Mouse (Mus musculus) forebrain, embryonic 10.5 days (tissue): ENCODE data around the gene Adarb2. TPM values are rescaled to one million over a fixed set of nuclear protein-coding genes. Genes with fewer than 3 reads are reported as not detected.

ENCODE experiments used
- DNase-seq: peaks from one replicate; pipeline ENCODE4 v3.0.0-alpha.2; 2017; ENCODE audit warnings: low spot score; ENCODE audit errors: extremely low spot score
- H3K27ac ChIP-seq: fragments of 300-500 bp; sonication (generic); 2 replicates; pipeline ENCODE4 v1.5.1; 2016; ENCODE audit warnings: mild to moderate bottlenecking
- H3K27me3 ChIP-seq: fragments of 300-500 bp; sonication (generic); 2 replicates; pipeline ENCODE4 v1.6.1; 2016; ENCODE audit warnings: mild to moderate bottlenecking; ENCODE audit not compliant: poor library complexity, severe bottlenecking
- H3K36me3 ChIP-seq: fragments of 300-500 bp; sonication (generic); replicated peaks from 2 replicates; pipeline ENCODE4 v1.6.1; 2016; ENCODE audit warnings: mild to moderate bottlenecking, moderate library complexity
- H3K4me1 ChIP-seq: fragments of 300-500 bp; sonication (generic); 2 replicates; pipeline ENCODE4 v1.6.1; 2016
- H3K4me3 ChIP-seq: fragments of 300-500 bp; sonication (generic); 2 replicates; pipeline ENCODE4 v1.5.1; 2016; ENCODE audit warnings: mild to moderate bottlenecking, moderate library complexity
- H3K9me3 ChIP-seq: fragments of 300-500 bp; sonication (generic); 2 replicates; pipeline ENCODE4 v1.6.1; 2016; ENCODE audit warnings: mild to moderate bottlenecking, moderate library complexity
- WGBS: fragments of 180-500 bp; shearing (Covaris S2); methylation state at CpG from one replicate; pipeline ENCODE4 v1.1.7; 2016; 5-methylcytosine and 5-hydroxymethylcytosine counted together
- polyA plus RNA-seq: library from polyadenylated mRNA; unstranded; fragments of >200 nt; fragmentation: Nextera tagmentation; extraction: Ambion mirVana; gene quantifications from 2 replicates; pipeline ENCODE4 v1.2.1, GENCODE M21; 2016

Adarb2 gene
- polyA plus RNA-seq, 1 experiment from 2014 or later = 2.3 TPM

DNA sequence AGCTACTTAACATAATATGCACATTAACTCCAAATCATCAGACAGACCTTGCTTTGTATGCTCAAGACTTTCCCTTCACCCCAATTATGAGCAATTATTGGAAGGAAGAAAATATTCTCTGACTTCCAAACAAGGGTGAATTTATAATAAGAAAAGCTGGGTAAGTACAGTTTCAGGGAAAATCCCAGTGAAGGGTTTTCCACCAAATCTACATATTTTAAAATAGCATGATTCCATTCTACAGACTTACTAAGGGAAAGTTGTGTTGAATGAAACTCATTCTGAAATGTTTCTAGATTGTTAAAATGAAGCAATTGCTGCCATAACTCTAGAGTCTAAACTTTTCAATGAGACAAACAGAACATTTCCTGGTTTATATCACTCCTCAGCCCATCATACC is 277.3 kb downstream of the Adarb2 start:
- Histone ChIP-seq H3K4me1 (no peaks in the 10 kb centered on the region), H3K9me3 (no peaks in the 10 kb centered on the region), H3K27ac (no peak overlapping the region), H3K27me3 (no peaks in the 10 kb centered on the region), H3K36me3 (no peaks in the 10 kb centered on the region), H3K4me3 (no peak overlapping the region)
- DNase-seq = no peak

DNA sequence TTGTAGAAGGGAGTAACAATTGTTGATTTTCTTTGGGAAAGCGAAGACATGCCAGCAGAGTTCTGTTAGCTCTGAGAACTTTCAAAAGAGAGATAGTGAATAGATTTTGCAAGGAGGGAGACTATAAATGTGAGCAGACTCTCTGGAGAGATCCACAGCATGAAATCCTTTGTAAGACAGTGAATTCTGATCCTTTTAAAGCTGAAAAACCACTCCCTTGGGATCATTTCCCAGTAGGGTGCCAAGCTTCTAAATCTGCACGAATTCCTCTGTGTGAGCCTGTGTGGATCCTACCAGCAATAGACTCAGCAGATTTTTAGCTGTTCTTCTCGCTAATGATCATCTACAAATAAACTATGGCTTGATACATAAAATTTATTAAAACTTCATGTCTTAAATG is 278.7 kb downstream of the Adarb2 start:
- Histone ChIP-seq H3K9me3 (no peaks in the 10 kb centered on the region), H3K27me3 (no peaks in the 10 kb centered on the region), H3K36me3 (no peaks in the 10 kb centered on the region), H3K27ac (no peak overlapping the region), H3K4me3 (no peak overlapping the region), H3K4me1 (no peaks in the 10 kb centered on the region)
- WGBS = 33% methylated on average over 3 of the region's 3 CpGs
- DNase-seq = no peak

DNA sequence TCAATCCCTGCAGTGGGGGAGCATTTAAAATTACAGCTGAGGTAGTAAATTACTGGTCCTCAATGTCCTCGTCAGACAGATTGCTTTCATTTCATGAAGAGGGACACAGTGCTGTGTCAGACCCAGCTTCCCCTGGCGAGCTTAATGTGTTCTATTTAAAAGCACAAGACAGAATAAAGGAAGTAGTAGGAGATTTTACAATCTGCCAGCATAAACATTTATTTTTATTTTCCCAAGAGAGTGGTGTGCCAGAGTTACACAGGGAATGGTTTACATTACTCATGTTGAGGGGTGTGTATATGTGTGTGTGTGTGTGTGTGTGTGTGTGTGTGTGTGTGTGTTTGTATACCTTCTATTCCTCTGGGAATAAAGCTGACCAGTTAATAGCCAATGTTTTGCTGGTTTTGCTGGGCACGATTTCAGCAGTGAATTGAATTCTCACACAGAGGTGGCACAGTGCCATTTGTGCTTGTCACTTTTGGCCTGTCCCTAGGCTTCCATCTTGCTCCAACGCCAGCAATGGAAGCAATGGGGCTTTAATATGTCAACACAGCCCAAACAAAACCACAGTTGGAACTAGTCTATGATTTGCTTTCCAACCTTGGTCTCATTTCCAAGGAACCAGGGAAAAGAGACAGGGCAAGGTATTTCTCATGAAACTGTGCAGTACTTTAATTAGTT is 282.1 kb downstream of the Adarb2 start:
- H3K27ac ChIP-seq = no peak overlapping the region
- DNase-seq = no peak
- 81% methylated on average over 4 of the region's 4 CpGs for WGBS

DNA sequence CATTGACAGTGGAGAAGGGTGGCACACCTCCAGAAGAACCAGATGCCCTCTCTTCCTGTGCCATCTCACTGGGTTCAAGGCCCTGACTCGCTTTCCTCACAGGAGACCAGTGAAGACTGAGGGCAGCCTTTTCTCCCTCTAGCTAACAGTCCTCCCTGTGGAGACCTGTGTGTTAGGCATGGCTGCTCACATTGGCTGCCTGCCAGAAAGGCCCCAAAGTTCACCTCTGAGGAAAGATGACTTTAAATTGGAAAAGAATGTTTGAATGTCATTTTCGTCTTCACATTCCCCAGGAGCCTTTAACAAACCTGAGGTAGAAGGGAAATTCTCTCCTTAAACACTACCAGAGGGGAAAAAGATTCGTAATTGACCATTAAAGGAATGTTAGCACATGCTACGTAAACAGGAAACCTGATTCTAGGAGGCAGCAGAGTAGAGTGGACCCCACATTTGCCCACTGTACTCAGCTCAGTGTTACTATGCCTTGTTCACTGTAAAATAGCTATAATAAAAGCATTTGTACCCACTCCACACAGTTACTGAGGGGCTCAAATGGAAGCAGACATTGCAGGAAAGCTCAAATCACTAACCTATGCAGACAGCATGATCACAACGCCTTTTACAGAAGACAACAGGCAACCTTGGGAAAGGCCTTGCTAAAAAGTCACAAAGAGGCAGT is 285.2 kb downstream of the Adarb2 start:
- Histone ChIP-seq H3K36me3 (no peaks in the 10 kb centered on the region), H3K27me3 (no peaks in the 10 kb centered on the region), H3K4me3 (no peak overlapping the region), H3K9me3 (no peaks in the 10 kb centered on the region), H3K4me1 (0 out of 2 replicates have a peak, but pooled peaks cover 4% of the 10 kb centered on the region), H3K27ac (no peak overlapping the region)
- 76% methylated on average over 5 of the region's 5 CpGs for WGBS
- DNase-seq = no peak

More for the DNA sequence above, 282.1 kb downstream of the Adarb2 start:
- H3K4me1 ChIP-seq = 0 out of 2 replicates have a peak, but pooled peaks cover 4% of the 10 kb centered on the region
- no peaks in the 10 kb centered on the region for H3K9me3 ChIP-seq
- no peaks in the 10 kb centered on the region for H3K36me3 ChIP-seq
- H3K4me3 ChIP-seq = no peak overlapping the region
- no peaks in the 10 kb centered on the region for H3K27me3 ChIP-seq

DNA sequence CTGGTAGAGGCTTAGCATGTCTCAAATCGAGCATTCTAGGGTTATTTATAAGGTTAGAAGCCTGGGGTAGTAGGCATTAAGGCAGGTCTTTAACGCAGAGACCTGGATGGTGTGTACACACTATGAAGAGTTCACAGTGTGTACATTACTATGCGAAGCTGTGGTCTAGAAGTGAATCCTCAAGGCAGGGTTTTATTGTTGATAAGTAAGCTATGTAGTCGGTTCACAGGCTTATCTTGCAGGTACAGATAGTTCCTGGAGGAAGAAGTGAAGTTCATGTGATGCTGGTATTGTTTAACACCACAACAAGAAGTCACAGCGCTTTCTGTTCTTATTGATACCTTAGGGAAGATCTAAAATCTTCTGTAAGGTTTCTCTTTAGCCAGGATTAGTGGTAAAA is 290.7 kb downstream of the Adarb2 start:
- H3K9me3 ChIP-seq = no peaks in the 10 kb centered on the region
- no peaks in the 10 kb centered on the region for H3K4me1 ChIP-seq
- no peak overlapping the region for H3K4me3 ChIP-seq
- no peaks in the 10 kb centered on the region for H3K36me3 ChIP-seq
- no peaks in the 10 kb centered on the region for H3K27me3 ChIP-seq
- no peak for DNase-seq
- H3K27ac ChIP-seq = no peak overlapping the region
- 91% methylated on average over 5 of the region's 5 CpGs for WGBS

DNA sequence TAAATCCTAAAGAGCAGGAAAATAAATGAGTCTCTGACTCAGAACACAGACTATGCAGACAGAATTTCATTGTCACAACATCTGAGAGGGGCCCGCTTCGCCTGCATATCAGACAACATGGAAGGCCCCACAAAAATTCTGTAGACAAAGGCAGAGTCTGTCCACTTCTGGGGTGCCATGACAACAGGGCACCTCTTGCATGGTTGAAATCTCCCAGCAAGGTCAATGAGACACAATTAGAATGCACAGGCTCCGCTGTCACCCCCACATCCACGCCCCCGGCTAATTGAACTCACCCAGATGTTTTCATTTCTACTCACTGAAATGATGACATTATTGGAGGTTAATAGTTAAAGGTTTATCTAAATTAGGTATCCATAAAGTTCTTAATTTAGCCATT is 296.9 kb downstream of the Adarb2 start:
- H3K27ac ChIP-seq = no peak overlapping the region
- no peaks in the 10 kb centered on the region for H3K9me3 ChIP-seq
- H3K36me3 ChIP-seq = no peaks in the 10 kb centered on the region
- peaks cover 9% of the 10 kb centered on the region for H3K4me1 ChIP-seq
- no peaks in the 10 kb centered on the region for H3K27me3 ChIP-seq
- WGBS = 82% methylated on average over 5 of the region's 5 CpGs
- H3K4me3 ChIP-seq = no peak overlapping the region
- no peak for DNase-seq

DNA sequence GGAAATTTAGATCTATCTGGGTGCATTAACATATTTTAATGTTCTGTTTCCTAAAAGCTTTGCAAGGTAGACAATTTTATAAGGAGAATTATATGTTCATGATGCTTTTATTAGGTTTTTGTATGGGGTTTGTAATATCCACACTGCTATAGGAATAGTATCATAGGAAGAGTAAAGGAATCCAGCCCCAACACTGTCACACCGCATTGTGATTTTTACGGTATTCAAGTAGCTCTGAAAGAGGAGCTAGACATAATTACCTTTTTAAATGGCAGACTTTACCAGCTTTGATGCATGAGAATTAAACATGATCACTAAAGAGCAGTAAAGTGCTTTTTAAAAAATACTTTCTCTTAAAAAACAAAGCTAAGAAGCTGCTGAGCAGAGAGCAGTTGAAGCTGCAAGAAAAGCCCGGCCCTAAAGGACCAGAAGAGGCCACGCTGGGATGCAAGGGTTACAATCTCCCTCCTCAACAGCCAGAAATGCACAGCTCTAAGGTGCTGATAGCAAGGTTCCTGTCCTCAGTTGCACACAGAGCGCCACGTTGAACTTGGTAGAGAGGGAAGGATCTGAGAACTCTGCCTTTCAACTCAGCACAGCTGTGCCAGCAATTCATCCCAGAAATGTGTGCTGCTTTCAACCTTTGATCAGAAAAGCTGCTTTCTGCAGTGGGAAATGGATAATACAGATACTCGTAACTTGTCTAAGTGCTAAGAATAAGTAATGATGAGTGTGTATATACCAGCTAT is 308.6 kb downstream of the Adarb2 start:
- Histone ChIP-seq H3K4me3 (no peak overlapping the region), H3K27me3 (no peaks in the 10 kb centered on the region), H3K4me1 (no peaks in the 10 kb centered on the region), H3K27ac (no peak overlapping the region), H3K36me3 (no peaks in the 10 kb centered on the region), H3K9me3 (no peaks in the 10 kb centered on the region)
- 92% methylated on average over 7 of the region's 7 CpGs for WGBS
- DNase-seq = no peak

DNA sequence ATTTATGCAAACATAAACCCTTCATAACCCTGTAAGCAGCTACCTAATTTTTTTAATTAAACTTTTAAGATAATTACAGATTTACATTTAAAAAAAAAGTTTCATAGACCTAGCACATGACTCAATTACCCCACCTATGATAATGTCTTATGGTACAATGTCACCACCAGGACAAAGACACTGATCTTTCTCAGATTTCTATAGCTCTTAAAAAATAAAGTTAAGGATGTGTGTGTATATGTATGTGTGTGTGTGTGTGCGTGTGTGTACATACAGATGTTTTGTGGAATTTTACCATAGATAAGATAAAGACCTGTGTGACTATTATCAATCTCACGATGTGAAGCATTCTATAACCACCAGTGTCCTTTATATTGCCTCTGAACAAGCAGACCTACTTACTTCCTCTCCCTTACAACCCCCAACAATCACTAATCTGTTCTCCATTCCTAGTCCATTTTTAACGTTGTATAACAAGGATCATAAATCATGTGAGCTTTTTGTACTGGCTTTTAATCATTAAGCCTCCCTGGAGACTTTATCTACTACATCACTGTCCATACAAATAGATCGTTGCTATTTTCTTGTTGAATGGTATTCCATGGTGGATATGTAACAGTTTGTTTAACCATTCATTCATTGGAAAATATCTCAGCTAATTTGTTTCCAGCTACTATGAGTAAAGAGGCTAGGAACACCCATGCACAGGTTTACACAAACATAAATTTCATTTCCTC is 313.5 kb downstream of the Adarb2 start:
- Histone ChIP-seq H3K27ac (no peak overlapping the region), H3K4me1 (no peaks in the 10 kb centered on the region), H3K9me3 (no peaks in the 10 kb centered on the region), H3K27me3 (no peaks in the 10 kb centered on the region), H3K36me3 (no peaks in the 10 kb centered on the region), H3K4me3 (no peak overlapping the region)
- no peak for DNase-seq
- WGBS = 87% methylated on average over 4 of the region's 4 CpGs

DNA sequence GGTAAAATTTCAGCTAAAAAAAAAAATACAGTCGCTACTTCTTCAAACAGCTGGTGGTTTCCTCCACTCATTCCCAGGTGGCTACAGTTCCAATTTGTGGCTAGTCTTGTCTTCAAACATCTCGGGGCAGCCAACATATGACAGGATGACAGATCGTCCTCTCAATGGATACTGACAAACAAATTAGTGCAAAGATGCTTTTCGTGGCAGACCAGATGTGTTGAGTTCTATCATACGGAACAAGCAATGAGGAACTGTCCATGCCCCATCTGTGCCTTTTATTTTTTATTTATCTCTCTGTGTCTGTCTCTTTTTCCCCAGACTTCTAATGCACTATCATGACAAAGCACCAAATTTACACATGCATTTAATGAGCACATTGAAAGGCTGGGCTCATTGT is 316.5 kb downstream of the Adarb2 start:
- Histone ChIP-seq H3K4me3 (no peak overlapping the region), H3K27ac (no peak overlapping the region), H3K27me3 (no peaks in the 10 kb centered on the region), H3K4me1 (no peaks in the 10 kb centered on the region), H3K9me3 (no peaks in the 10 kb centered on the region), H3K36me3 (no peaks in the 10 kb centered on the region)
- WGBS = 91% methylated on average over 5 of the region's 5 CpGs
- DNase-seq = no peak

DNA sequence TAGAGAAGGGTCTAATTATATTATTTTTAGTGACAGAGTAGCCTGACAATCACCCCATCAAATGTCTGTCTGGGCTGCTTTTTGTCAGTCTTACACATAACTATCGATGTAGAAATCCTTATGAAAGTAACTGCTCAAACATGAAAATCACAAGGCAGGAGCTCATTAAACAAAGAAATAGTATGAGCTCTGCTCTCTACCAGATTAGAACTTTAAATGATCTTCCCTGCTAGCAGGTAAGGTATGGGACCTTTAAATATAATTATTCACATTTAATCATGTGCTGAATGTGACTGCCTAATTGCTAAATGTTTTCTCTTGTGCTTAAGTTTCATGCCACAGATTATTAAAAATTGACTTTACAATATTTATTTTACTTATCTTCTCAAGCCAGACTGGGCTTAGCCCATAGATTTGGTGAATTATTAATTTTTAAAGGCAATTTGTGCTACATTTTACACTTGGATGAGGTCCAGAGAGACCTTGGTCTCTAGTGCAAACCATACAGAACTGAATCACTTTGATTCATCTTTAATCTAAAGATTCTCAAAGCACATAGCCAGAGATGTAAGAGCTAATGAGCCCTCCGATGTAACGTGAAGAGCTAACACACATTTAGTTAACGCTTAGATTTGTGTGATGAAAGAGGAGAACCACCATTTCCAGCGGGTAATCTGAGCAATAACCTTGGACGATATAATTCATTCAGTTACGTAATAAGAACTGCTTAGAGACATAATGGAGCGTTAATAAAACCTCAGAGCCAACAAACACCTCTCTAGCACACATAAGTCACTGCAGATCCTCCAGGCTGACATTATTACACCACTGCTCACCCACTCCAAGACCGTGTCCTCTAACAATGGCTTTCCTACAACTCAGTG is 323.3 kb downstream of the Adarb2 start:
- no peak for DNase-seq
- Histone ChIP-seq H3K27ac (no peak overlapping the region), H3K4me1 (0 out of 2 replicates have a peak, but pooled peaks cover 6% of the 10 kb centered on the region), H3K27me3 (no peaks in the 10 kb centered on the region), H3K36me3 (no peaks in the 10 kb centered on the region), H3K9me3 (no peaks in the 10 kb centered on the region), H3K4me3 (no peak overlapping the region)
- WGBS = 93% methylated on average over 9 of the region's 9 CpGs

DNA sequence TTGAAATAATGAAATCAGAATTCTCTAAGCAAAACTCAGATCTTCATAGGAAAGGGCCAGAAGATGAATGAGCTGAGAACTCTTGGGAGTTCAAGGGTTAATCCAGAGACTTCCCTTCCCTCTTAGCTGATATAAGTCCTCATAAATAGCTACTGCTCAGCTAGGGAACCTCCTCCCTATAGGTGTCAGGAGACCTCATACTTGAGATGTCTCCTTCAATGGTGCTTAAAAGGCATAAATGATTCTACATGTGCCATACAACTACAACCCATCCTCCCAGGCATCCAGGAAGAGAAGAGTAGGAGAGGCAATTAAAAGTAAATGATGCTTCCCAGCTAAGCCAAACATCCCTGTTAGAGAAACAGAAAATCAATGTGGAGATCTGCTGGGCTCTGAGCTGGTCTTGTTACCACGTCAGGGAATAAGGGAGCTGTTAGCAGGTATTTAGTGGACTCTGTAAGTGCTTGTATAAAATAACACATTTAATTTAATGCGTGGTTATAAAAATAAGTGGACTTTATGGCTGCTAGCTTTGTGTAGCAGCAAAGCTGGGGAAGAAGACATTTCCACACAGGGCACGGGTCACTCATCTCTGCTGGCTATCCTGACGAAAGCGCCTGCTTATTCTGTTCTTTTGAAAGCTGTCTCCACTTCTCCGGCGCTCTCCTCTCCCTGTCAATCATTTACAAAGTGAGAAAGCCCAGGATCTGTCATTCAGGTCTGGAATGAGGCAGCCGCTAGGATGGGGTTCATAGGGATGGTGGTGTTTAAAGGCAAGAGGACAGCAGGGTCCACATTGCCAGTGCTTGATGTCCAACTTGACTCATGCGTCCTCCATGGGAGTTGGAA is 331.8 kb downstream of the Adarb2 start:
- no peak for DNase-seq
- H3K9me3 ChIP-seq = no peaks in the 10 kb centered on the region
- H3K4me1 ChIP-seq = 0 out of 2 replicates have a peak, but pooled peaks cover 6% of the 10 kb centered on the region
- H3K27me3 ChIP-seq = no peaks in the 10 kb centered on the region
- no peaks in the 10 kb centered on the region for H3K36me3 ChIP-seq
- H3K27ac ChIP-seq = no peak overlapping the region
- 88% methylated on average over 9 of the region's 9 CpGs for whole genome bisulfite sequencing
- H3K4me3 ChIP-seq = no peak overlapping the region
